Mouse (Mus musculus): ENCODE data around the gene Cd55b.
"Not testable (repeated sequence)": the region's sequence is repeated elsewhere in the genome, so short reads cannot be mapped to it uniquely, and the experiment has no call there.

Gene Cd55b

DNA sequence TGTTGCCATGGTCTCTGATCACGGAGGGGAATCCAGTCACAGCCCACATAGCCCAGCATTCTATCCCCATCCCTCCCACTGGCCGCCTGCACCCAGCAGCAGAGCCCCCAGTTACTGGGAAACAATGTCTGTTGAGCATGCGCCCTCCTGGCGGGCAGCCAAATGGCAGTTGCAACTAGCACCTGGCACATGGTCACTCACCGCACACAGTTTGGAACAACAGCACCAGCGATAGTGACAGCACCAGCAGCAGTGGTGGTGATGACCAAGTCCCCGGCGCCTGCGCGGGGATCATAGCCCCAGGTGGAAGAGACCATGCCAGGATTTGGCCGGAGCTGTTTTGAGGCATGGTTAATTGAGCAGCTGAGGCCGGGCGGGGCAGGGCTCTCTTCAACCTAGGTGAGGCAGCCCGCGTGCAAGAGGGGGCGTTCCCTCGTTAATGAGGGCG, at the start of gene Cd55b:
Gene Cd55b (minus strand): TSS at position 346 of the 448 bp plus-strand sequence.
- peak; percentile 63 for DNase-seq (ENCODE audit: low spot score)

DNA sequence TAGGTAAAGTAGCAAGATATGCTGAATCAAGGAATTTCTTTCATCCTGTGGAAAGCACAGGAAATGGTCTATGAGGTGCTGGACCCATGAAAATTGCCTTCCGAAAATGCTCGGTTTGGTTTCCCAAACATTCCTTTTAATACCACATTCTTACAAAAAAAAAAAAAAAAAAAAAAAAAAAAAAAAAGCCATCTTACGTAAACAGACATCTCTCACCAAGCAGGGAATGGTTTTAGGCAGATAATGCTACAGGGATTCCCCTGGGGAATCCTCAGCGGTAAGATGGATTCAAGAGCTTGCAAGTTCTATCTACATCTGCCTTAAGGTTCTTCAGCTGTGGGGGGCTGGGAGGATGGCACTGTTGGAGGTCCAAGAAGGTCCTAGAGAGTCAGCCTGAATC, 47.3 kb upstream of the Cd55b start:
- no peak for DNase-seq (ENCODE audit: low spot score)

DNA sequence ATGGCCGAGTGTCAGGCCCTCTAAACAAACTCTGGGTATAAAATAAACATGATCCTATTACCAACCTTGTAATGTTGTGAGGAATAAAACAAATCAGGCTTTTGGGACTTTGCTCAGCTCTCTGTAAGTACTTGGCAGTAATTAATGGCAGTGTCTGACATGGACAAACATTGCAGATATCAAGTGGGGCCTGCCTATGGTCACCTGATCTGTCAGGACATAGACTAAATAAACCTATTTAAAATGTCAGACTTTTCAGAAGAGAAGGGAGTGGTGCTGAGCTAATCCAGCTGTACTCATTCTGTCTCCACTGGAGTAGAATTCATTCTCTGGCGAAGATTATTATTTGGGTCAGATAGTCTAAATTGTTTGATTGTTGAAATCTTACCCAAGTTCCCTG, 44.6 kb upstream of the Cd55b start:
- DNase-seq (ENCODE audit: low spot score), result no peak

DNA sequence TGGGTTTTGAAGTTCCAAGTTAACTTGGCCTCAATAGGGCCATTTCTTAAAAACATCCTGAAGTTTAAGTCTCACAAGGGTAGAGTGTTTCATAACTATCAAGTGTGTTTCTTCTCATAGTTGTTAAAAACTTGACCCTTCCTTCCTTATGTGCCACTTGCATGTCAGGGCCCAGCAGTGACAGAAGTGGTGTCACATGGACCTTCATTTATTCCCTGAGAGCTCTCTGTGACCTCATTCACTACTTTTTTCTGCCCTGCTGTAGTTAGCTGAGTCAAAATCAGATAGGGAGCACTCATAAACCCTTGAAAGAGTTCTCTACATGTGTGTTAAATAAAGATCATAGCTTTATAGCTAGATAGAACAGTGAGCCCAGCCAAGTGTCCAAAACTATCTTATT, 41.4 kb upstream of the Cd55b start:
- no peak for DNase-seq (ENCODE audit: low spot score)

DNA sequence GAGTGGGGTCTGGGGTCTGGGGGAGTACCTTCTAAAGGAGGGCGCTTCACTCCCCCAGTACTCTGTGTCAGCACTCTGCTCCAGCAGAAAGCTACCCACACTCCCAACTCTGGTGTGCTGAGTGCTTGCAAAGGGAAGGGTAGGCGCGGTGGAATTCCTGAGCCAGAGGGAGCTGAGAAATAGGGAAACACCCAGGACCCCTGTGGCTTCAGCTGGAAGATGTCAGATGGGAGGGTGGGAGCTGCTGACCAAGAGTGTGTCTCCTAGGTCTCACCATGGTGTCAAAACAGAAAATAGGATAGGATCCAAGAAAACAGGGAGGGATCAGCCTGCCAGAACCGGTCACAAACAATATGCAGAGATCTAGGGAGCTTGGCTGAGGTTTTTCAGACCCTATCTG, 40.1 kb upstream of the Cd55b start:
- DNase-seq (ENCODE audit: low spot score), result no peak

DNA sequence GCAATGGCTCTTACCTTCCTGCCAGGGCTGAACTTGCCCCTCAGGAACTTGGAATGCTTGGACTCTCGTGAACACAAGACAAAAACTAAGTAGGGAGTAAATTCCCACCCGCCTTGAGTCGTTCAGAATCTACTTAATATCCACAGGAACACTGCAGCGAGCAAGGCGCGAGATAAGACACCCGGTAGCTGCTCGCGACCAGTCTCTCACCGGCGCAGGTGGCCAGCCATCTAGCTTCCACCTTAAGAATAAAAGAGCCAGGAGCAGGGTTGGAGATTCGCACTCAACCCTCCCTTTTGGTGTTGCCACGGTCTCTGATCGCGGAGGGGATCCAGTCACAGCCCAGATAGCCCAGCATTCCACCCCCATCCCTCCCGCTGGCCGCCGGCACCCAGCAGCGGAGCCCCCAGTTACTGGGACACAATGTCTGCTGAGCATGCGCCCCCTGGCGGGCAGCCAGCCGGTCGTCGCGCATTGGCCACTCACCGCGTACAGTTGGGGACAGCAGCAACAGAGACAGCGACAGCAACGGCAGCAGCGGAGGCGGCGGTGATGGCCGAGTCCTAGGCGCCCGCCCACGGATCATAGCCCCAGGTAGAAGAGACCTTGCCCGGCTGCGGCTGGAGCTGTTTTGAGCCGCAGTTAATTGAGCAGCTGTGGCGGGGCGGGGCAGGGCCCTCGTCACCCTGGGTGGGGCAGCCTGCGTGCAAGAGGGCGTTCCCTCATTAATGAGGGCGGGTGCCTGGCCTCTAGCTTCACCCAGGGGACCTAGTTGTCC, 39.5 kb upstream of the Cd55b start, which contains the start of gene Cd55:
Gene Cd55 (minus strand): TSS at position 661 of the 778 bp plus-strand sequence.
- DNase-seq (ENCODE audit: low spot score), result peak; percentile 82

DNA sequence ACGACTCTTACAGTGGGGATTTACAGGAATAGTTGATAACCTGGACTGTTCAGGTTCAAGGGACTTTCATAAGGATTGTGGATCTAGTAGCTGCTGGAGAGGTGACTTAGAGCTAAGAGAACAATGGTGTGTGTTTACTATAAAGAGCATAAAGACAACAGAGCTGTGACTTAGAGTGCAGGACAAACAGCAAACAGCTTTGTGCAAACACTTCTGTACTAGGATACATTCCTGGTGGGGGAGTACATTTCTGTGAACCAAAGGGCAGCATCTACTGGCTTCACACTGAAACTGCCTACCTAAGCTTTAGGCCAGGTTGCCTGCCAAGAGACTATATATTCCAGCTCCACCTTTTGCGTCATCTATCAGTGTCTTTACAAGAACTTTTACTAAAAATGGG, 32.3 kb upstream of the Cd55b start:
- DNase-seq (ENCODE audit: low spot score), result no peak

DNA sequence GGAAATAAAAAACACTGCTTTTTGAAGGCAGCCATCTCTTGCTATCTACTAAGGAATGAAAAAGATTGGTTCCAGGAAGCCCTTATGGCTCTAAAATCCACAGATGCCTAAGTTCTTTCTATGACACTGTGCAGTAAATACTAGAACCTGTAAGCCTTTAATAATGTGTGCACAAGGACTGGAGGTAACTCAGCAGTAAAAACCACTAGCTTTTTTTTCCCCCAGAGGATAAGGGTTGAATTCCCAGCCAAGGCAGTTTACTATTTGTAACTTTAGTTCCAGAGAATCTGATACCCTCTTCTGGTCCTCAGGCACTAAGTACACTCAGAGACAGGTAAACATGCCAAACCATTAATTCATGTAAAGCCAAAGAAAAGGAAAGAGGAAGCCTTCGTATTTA, 20.1 kb upstream of the Cd55b start:
- DNase-seq (ENCODE audit: low spot score), result not testable (repeated sequence)

DNA sequence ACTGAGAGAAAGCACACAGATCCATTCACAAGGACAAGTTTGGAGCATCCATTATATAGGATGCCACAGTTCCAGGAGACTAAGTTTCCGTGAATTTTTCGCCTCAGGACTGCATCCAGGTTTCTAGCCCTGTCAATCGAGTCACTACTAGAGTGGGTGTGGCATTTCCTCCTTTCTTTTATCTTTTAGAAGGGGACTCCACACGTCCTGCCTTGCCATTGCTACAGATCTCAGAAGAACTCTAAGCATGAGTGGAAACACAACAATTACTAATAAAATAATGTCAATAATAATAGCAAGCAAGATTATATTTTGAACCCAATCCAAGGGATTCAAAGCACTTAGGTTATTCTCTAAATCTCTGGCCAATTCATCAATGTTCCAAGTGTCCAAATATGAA, 8.1 kb upstream of the Cd55b start:
- no peak for DNase-seq (ENCODE audit: low spot score)

DNA sequence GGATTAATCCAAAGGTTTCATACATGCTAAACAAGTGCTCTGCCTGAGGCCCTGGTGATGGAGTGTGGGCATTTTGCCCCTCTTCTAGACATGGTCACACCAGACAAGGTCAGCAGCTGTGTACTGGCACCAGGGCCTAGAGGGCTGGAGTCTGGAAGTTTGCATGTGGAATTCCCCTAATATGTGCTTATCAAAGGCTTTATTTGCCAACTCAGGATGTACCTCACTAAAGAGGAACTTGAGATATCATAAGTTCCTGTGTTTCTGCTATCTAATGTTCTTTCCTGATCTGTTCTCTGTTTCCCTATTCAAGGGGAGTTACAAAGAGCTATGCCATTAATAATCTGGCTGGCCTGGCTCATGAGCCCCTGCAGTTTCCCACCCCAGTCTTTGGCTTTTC, 5.9 kb upstream of the Cd55b start:
- DNase-seq (ENCODE audit: low spot score), result not testable (repeated sequence)

DNA sequence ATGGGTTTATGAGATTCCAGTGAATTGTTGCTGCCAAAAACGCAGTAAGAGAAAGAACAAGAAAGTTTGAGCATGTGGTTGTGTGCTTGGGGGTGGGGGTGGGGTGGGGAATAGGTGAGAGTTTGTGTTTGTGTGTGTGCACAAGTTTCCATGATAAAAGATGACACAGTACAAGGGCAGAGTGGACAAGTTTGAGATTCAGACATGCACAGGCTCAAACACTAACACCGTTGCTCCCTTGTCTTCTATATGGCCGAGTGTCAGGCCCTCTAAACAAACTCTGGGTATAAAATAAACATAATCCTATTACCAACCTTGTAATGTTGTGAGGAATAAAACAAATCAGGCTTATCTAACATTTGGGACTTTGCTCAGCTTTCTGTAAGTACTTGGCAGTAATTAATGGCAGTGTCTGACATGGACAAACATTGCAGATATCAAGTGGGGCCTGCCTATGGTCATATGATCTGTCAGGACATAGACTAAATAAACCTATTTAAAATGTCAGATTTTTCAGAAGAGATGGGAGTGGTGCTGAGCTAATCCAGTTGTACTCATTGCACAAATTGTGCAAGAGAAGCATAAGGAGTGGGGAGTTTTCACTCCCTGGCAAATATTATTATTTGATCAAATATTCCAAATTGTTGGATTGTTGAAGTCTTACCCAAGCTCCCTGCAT, 4.5 kb upstream of the Cd55b start:
- not testable (repeated sequence) for DNase-seq (ENCODE audit: low spot score)

DNA sequence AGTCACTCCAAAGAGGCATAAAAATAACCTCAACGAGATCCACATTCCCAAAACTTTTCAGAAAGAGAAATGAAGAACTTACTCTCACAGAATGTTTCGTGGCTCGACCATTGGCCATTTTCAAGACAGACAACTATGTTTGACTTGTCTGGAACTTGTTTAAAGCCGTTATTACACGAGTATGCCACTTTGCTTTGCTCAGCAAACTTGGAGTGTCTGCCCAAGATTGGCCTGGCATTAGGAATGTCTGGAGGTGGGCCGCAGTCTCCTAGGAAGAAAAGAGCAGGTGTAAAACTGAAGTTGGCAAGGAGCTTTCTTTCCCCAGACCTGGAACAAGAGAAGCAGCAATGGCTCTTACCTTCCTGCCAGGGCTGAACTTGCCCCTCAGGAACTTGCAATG, 776 bp downstream of the Cd55b start:
- DNase-seq (ENCODE audit: low spot score), result not testable (repeated sequence)

DNA sequence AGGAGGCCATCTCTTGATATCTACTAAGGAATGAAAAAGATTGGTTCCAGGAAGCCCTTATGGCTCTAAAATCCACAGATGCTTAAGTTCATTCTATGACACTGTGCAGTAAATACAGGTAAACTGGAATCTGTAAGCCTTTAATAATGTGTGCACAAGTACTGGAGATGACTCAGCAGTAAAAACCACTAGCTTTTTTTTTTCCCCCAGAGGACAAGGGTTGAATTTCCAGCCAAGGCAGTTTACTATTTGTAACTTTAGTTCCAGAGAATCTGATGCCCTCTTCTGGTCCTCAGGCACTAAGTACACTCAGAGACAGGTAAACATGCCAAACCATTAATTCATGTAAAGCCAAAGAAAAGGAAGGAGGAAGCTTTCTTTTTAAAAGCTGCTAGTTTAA, 25.7 kb downstream of the Cd55b start:
- not testable (repeated sequence) for DNase-seq (ENCODE audit: low spot score)

DNA sequence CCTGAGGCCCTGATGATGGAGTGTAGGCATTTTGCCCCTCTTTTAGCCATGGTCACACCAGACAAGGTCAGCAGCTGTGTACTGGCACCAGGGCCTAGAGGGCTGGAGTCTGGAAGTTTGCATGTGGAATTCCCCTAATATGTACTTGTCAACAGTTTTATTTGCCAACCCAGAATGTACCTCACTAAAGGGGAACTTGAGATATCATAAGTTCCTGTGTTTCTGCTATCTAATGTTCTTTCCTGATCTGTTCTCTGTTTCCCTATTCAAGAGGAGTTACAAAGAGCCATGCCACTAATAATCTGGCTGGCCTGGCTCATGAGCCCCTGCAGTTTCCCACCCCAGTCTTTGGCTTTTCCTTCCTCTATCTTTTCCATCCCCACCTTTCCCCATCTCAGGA, 35.5 kb downstream of the Cd55b start:
- not testable (repeated sequence) for DNase-seq (ENCODE audit: low spot score)

DNA sequence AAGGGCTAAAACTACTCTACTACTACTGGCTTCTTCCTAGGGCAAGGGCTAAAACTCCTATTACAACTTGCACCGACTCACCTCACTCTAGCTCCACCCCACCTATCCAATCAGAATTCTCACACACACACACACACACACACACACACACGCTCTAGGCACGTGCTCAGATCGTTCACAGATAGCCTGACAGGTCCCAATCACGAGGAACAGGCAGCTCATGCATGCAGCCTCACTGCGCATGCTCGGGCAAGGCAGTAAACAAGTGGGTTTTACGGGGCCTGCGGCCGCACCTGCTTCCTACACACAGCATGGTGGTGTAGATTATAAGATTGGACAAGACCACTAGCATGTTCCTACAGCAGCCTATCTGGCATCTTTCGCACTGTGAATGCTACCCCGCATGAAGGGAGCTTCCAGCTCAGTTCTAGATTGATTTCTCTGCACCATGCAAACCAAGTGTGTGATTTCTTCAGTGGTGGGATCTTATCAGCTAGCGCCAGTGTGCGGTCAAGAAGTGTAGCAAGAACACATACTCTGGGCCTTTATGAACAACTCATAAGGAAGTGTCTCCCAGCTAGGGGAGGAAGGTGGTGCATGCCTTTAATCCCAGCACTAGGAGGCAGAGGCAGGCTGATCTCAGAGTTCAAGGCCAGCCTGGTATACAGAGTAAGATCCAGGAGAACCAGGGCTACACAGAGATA, 44.9 kb downstream of the Cd55b start:
- DNase-seq (ENCODE audit: low spot score), result no peak

DNA sequence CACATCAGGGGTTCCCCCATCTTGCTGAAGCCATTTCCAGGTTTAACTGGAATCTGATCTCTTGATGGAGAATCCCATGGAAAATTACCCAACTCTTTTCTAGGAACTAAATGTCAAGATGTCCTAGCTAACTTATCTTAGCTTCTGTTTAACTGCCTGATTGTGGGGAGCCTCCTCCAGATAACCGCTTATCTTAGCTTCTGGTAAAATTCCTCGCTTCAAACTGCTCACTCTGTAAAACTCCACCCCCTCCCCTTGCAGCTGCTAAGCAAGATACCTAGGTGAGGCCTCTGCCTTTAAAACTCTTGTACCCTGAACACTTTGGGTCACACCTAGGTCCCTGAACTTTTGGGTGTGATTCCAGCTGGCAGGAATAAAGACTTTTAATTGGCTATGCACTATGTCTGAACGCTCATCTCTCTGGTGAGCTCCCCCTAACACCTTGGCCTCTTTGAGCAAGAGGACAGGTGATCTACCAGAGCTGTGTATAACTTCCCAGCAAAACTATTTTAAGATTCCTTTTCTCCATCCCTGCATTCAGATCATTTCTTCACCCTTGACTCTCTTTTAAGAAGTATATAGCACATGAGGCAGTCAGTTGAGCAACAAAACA, 48.5 kb downstream of the Cd55b start:
- DNase-seq (ENCODE audit: low spot score), result no peak

DNA sequence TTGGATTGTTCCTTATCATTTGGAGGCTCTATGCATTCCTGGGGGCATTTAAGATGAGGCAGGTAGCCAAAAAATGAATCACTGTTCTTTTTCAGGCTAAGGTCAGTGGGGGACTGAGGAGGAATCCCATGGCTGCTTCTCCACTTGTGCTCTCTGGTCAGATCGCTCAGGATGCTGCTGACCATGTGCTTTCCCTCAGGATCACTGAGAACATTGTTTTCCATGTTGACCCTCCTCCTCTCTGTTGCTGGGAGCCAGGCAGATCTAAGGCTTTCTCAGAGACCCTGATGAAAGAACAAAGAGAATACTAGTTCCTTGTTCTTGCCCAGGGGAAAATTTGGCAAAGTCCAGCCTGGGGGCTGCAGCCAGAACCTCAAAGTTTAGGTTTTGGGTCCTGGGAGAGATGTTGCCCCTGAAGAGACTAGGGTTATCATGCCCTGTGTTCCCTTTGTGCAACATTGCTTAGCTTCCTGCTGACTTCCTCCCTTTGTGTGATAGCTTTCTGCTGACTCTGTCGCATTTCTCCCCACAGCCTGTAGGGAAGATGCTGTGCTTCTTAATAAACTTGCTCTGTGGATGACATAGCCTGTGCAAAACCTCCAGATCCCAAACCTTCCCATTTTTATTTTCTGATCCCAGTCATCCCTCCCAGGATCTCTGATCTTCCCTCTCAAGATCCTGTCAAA, 49.3 kb downstream of the Cd55b start:
- no peak for DNase-seq (ENCODE audit: low spot score)

DNA sequence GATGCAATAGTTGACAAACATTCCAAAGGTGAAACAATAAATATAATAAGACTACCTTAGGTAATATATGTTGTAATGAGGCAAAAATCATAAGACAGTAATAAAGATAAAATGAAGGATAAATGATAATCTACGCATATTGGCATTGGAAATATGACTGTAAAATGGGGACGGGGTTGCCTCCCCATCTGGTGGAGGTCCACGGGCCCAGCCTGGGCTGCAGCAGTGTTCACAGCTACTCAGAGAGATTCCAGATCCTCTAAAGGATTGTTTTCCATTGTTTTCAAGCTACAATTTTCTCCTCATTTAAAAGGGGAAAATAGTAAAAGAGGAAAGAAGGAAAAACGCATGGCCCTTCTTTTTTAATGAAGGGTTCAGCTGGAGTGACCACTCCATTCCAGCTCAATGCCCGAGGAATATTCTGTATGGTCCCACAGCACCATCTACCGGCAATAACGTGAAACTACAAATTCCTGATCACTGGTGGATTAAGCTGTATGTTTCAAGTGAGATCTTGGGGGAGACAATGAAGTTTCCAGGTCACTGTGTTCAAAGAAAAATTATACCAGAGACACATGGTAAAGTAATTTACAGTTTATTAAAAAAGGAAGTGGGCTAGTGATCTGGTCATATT, 50.8 kb downstream of the Cd55b start:
- peak; percentile 16 for DNase-seq (ENCODE audit: low spot score)

DNA sequence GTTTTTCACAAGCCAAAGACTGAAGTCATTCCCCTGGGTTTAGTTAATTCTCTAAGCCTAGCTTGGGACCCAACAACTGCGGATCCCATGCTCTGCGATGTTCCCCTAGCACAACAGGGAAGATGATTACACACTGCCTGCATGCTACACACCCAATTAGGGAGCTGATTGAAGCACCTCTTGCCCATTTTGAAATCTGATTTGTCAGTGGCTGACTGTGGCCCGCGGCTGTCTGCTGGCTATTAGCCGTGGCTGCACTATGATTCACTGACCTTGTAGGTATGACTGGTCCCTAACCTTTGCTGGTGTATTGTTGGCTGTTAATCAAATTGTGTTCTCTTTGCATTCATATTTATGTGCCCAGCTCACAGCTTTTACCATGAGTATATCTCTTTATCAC, 51.5 kb downstream of the Cd55b start:
- DNase-seq (ENCODE audit: low spot score), result no peak

DNA sequence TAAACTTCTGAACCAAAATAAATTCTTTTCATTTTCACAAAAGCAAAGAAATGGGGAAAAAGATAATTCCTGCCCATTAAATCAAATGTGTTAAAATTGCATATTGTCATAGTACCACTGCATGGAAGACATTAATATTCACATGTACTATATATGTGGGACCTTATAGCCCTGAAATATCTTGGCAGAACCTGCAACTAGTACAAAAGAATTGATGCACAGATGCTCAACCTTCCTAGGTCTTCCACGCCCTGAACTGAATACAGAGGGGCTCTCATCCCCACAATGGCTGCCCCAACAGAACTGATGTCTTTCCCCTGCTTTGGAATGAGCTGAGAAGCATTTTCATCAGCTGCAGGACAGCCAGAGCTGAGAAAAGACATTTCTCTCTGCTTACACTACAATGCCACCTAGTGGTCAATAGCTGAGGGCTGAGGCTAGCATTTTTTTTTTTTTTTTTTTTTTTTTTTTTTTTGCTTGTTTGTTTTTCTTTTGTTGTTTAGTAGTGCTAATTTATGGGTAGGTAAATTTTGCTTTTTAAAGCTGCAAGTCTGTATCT, 72.7 kb downstream of the Cd55b start:
- no peak for DNase-seq (ENCODE audit: low spot score)

DNA sequence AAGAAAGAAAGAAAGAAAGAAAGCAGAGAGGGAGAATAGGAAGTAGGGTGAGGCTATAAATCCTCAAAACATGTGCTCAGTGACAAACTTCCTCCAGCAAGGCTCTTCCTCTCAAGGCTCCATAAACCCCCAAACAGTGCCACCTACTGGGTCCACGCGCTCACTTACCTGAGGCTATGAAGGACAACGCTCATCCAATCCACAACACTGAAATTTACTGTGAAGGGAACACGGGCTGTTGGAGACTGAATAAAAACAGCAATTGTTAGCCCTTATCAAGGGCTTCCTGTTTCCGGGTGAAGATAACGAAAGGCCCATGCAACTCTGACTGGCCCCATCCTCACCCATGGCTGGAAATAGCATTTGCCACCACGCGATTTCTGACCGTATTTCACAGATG, 80.4 kb downstream of the Cd55b start:
- no peak for DNase-seq (ENCODE audit: low spot score)

All from testis, postnatal 14 days (tissue).